Mouse (Mus musculus) limb, embryonic 11.5 days (tissue): ENCODE results near the gene Txndc17. TPM values are rescaled to one million over a fixed set of nuclear protein-coding genes. Genes with fewer than 3 reads are reported as not detected.
A peak's percentile ranks its signal among the peaks of the same experiment; 100 is the strongest.
"Not testable (repeated sequence)": the region's sequence is repeated elsewhere in the genome, so short reads cannot be mapped to it uniquely, and the experiment has no call there.

Experiments
- ATAC-seq: fragments of 200-750 bp; cut with Nextera tagmentation; 2 replicates; pipeline ENCODE4 v1.8.0; 2017; ENCODE audit warnings: low read depth; ENCODE audit not compliant: insufficient number of reproducible peaks, low FRiP score, low TSS enrichment
- DNase-seq: peaks from one replicate; pipeline ENCODE4 v3.0.0-alpha.2; 2015; ENCODE audit warnings: low spot score
- H3K27ac ChIP-seq: fragments of 300-500 bp; sonication (generic); replicated peaks from 2 replicates; pipeline ENCODE4 v1.5.1; 2014; ENCODE audit warnings: low read depth, mild to moderate bottlenecking, low read length
- H3K27me3 ChIP-seq: fragments of 300-500 bp; sonication (generic); 2 replicates; pipeline ENCODE4 v1.6.1; 2014; ENCODE audit warnings: mild to moderate bottlenecking, low read length, mixed read lengths; ENCODE audit not compliant: control insufficient read depth, insufficient read depth
- H3K36me3 ChIP-seq: fragments of 300-500 bp; sonication (generic); 2 replicates; pipeline ENCODE4 v1.6.1; 2014; ENCODE audit warnings: mild to moderate bottlenecking, low read length, moderate library complexity, mixed read lengths; ENCODE audit not compliant: control insufficient read depth, insufficient read depth
- H3K4me1 ChIP-seq: fragments of 300-500 bp; sonication (generic); 2 replicates; pipeline ENCODE4 v1.6.1; 2014; ENCODE audit warnings: low read length, mixed read lengths; ENCODE audit not compliant: control insufficient read depth, insufficient read depth
- H3K4me2 ChIP-seq: fragments of 300-500 bp; sonication (generic); 2 replicates; pipeline ENCODE4 v1.6.1; 2014; ENCODE audit warnings: low read depth, mild to moderate bottlenecking, moderate library complexity; ENCODE audit not compliant: severe bottlenecking
- H3K4me3 ChIP-seq: fragments of 300-500 bp; sonication (generic); 2 replicates; pipeline ENCODE4 v1.5.1; 2014; ENCODE audit warnings: low read depth, low read length
- H3K9ac ChIP-seq: fragments of 300-500 bp; sonication (generic); 2 replicates; pipeline ENCODE4 v1.6.1; 2014; ENCODE audit warnings: mild to moderate bottlenecking, low read length
- H3K9me3 ChIP-seq: fragments of 300-500 bp; sonication (generic); 2 replicates; pipeline ENCODE4 v1.6.1; 2016; ENCODE audit warnings: low read length; ENCODE audit not compliant: control insufficient read depth
- WGBS: fragments of 180-500 bp; shearing (Covaris S2); extraction: QIAGEN DNeasy Blood & Tissue Kit; methylation state at CpG from one replicate; pipeline ENCODE4 v1.1.7; 2014; 5-methylcytosine and 5-hydroxymethylcytosine counted together
- polyA plus RNA-seq: library from polyadenylated mRNA; unstranded; fragments of >200 nt; fragmentation: Nextera tagmentation; extraction: Ambion mirVana; gene quantifications from 2 replicates; pipeline ENCODE4 v1.2.1, GENCODE M21; 2014

Txndc17 gene
- polyA plus RNA-seq: 184 and 188 TPM in 2 replicates

DNA sequence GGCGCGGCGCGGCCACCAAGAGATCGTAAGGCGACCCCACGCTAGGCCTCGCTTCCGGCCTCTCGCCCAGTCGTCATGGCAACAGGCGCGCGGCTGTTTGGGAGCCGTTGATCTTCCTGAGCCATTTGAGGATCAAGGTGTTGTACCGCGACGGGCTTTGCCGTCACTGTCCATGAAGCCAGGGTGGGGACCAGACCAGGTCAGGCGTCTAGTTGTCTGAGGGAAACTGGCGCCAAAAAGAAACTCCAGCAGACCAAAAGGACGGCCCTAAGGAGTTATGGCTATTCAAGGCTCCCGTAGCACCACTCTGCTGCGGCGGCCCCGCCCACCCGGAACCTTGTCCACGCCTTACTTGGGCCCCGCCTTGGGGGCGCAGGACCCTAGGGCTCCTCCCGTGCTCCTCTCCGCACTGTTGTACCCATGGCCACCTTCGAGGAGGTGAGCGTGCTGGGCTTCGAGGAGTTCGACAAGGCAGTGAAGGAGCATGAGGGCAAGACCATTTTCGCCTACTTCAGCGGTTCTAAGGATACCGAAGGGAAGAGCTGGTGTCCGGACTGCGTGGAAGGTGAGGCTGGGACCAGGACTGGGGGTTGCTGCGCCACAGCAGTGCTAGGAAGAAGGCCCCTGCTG, at the start of gene Txndc17, which contains the start of gene 4933427D14Rik:
Gene Txndc17 (plus strand): TSS at position 344 of the 630 bp plus-strand sequence.
Gene 4933427D14Rik (minus strand): TSS at position 256 of the 630 bp plus-strand sequence.
- DNase-seq (peak; percentile 90), ATAC-seq (peak; percentile 92)
- Histone ChIP-seq H3K9ac (peak within 1 kb of the TSS; percentile 84), H3K36me3 (peaks cover 5% of the 10 kb centered on the region; the same call in 1 of the 2 replicates), H3K4me2 (peak within 1 kb of the TSS; percentile 76), H3K27me3 (no peaks in the 10 kb centered on the region), H3K27ac (peak within 1 kb of the TSS; percentile 70), H3K4me1 (peaks cover 6% of the 10 kb centered on the region), H3K4me3 (peak within 1 kb of the TSS; percentile 79), H3K9me3 (no peaks in the 10 kb centered on the region)
- WGBS: under 1% methylated on average over 41 of the region's 42 CpGs

DNA sequence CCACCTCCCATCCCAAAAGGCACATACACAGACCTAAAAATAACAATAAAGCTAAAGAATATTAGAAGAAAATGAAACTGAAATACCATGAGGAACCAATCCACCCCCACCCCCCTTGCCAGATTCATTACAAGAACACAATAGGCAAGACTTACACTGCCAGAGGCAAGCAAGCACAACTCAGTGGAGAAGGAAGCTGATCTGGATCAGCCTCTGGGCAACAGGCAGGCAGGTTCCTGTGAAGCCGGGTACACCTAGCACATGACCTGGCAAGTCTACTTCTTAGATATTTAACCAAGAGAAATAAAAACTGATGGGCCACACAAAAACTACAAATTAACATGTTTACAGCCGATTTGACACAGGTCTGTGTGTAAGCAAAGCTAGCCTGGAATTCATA, 44.1 kb upstream of the Txndc17 start:
- Histone ChIP-seq H3K4me2 (no peak overlapping the region), H3K27ac (no peak overlapping the region), H3K9me3 (no peaks in the 10 kb centered on the region), H3K4me1 (no peaks in the 10 kb centered on the region), H3K4me3 (no peak overlapping the region), H3K27me3 (no peaks in the 10 kb centered on the region), H3K9ac (no peak overlapping the region), H3K36me3 (peaks cover 6% of the 10 kb centered on the region; the same call in 1 of the 2 replicates)
- ATAC-seq (no peak), DNase-seq (no peak)
- WGBS: 91% methylated on average over 2 of the region's 2 CpGs

DNA sequence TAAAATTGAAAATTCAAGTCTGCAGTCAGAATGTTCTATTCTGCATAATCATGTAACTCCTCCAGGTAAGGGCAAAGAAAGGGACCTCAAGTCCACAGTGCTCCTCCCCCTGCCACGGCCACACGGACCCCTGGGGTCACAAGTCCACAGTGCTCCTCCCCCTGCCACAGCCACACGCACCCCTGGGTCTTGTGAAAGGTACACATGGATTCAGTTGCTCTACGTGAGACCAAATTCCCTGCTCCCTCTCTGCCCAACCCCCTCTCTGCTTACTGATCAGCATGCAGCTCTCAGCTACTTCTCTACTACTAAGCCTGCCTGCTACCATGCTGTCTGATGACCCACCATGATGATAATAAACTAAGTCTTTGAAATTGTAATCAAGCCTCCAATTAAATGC, 37.5 kb upstream of the Txndc17 start:
- WGBS: 86% methylated on average over 4 of the region's 4 CpGs
- ATAC-seq (no peak), DNase-seq (no peak)
- no peak overlapping the region for H3K4me3 ChIP-seq
- H3K27ac ChIP-seq: no peak overlapping the region
- no peak overlapping the region for H3K9ac ChIP-seq
- no peaks in the 10 kb centered on the region for H3K4me1 ChIP-seq
- no peaks in the 10 kb centered on the region for H3K9me3 ChIP-seq
- no peak overlapping the region for H3K4me2 ChIP-seq
- H3K36me3 ChIP-seq: peaks cover 7% of the 10 kb centered on the region
- H3K27me3 ChIP-seq: no peaks in the 10 kb centered on the region

DNA sequence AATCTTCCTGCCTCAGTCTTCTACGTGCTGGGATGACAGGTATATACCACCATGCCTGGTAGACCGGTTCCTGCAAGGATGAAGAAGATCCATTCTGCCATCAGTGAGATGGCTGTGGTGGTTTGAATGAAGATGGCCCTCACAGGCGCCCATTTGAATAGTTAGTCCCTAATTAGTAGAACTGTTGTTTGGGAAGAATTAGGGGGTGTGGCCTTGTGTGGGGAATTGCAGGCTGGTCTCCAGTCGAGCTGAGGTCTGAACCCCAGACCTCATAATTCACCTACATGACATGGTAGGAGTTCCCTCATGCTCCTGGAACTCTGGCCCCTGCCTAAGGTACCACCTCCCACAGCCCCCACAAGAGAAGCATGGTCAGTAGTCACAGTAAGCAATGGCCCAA, 35.4 kb upstream of the Txndc17 start:
- WGBS: 62% methylated on average over 4 of the region's 4 CpGs
- H3K4me1 ChIP-seq, H3K27me3 ChIP-seq, H3K9ac ChIP-seq, H3K9me3 ChIP-seq, DNase-seq, H3K27ac ChIP-seq, H3K4me2 ChIP-seq, ATAC-seq, H3K4me3 ChIP-seq, H3K36me3 ChIP-seq: not testable (repeated sequence)

DNA sequence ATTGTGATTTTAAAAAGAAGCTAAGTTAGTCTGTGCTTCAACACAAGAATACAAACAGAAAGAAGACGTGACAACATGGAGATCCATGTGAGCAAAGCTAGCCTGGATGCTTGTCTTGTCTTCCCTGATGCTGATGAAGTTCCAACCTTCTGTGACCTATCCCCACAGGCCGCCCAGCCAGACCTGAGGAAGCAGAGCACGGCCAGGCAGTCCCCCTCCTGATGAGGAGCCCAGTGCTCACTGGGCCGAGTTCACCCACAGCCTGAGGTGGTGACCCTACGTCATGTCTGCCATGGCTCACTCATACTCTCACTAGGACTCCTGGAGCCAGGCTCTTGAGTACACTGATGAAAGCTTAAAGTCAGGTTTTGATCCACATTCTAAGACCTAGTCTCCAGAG, 33.8 kb upstream of the Txndc17 start:
- Histone ChIP-seq H3K4me1 (no peaks in the 10 kb centered on the region), H3K9me3 (no peaks in the 10 kb centered on the region), H3K4me2 (no peak overlapping the region), H3K4me3 (no peak overlapping the region), H3K36me3 (peaks cover 3% of the 10 kb centered on the region), H3K27me3 (no peaks in the 10 kb centered on the region), H3K9ac (no peak overlapping the region), H3K27ac (no peak overlapping the region)
- no peak for ATAC-seq
- DNase-seq: no peak
- 84% methylated on average over 5 of the region's 5 CpGs for WGBS

DNA sequence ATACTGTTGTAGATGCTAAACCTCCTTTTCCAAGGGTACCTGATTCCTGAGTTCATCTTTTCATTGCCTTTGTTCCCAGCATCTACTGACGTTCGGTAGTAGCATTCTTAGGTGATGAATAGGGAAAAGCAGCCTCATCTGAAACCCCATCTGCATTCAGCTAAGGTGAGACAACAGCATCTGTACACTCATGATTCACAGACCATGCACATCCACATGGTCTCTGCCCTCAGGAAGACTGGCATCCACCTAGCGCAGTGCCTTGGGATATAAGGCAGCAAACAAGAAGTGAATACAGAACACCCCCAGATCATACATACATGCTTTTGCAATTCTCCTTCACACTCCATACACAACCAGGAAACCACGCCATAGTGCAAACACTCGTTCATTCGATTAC, 32.6 kb upstream of the Txndc17 start:
- Histone ChIP-seq H3K9ac (no peak overlapping the region), H3K4me1 (no peaks in the 10 kb centered on the region), H3K27ac (no peak overlapping the region), H3K27me3 (no peaks in the 10 kb centered on the region), H3K36me3 (peaks cover 3% of the 10 kb centered on the region), H3K4me3 (no peak overlapping the region), H3K4me2 (no peak overlapping the region), H3K9me3 (no peaks in the 10 kb centered on the region)
- no peak for DNase-seq
- ATAC-seq: no peak
- WGBS: 95% methylated on average over 6 of the region's 6 CpGs

DNA sequence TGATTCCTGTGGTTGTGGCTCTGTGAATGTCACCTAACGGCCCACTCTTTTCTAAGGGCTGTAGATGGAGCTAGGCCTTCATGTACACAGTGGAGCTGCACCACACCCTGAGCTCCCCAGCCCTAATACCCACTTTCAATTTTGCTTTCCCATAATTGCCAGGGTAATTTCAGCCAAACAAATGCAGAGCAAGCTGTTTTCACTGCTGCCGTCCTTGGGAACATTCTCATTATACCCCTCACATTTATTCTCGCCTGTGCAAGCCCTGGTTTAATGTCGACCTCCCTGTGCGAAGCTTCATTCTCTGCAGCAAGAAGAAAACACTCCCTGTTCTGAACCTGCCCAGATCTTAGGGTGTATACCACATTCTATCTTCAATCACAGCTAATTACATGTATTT, 31.4 kb upstream of the Txndc17 start:
- 84% methylated on average over 5 of the region's 5 CpGs for WGBS
- H3K4me2 ChIP-seq: no peak overlapping the region
- H3K4me1 ChIP-seq: no peaks in the 10 kb centered on the region
- ATAC-seq: no peak
- H3K36me3 ChIP-seq: peaks cover 3% of the 10 kb centered on the region
- H3K4me3 ChIP-seq: no peak overlapping the region
- no peak overlapping the region for H3K27ac ChIP-seq
- no peak for DNase-seq
- no peak overlapping the region for H3K9ac ChIP-seq
- H3K27me3 ChIP-seq: no peaks in the 10 kb centered on the region
- no peaks in the 10 kb centered on the region for H3K9me3 ChIP-seq

DNA sequence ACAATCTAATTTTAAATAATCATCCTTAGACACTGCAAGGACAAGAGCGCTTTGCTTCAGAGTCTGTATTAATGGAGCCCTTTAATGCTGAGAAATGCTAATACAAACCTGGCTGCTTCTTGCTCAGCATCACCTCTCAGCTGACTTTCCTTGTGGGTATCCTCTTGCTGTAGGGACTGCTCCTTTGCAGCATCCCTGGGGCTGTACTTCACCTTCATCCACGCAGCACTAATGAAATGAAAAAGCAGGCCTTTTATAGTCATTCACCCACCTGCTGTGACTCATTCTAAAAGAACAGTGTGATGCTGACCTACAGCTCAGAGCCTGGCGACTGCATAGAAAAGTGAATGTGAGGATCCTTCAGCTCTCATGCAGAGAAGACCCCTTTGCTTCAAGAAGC, 30.8 kb upstream of the Txndc17 start:
- DNase-seq (no peak), ATAC-seq (no peak)
- Histone ChIP-seq H3K27ac (no peak overlapping the region), H3K4me3 (no peak overlapping the region), H3K27me3 (no peaks in the 10 kb centered on the region), H3K4me1 (no peaks in the 10 kb centered on the region), H3K9ac (no peak overlapping the region), H3K4me2 (no peak overlapping the region), H3K36me3 (peaks cover 3% of the 10 kb centered on the region), H3K9me3 (no peaks in the 10 kb centered on the region)
- WGBS: 62% methylated on average over 3 of the region's 3 CpGs

DNA sequence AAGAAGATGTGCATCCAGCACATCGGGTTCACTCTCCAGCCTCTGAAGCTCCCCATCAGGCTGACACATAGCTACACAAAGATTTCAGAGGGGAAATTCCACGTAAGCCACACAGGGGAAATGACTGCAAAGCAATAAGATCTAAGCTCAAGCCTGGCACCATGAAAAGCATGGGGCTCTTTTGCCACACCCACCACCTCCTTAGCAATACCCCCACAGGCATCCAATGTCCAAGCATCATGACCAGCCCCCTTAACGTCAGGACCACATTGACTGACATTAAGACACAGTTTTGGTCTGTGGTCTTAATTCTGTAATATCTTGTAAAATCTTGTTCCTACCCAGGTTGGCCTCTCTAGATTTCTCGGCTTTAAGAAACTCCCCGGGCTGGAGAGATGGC, 26.8 kb upstream of the Txndc17 start:
- Histone ChIP-seq H3K4me3 (no peak overlapping the region), H3K36me3 (no peaks in the 10 kb centered on the region; the same call in 1 of the 2 replicates), H3K27me3 (no peaks in the 10 kb centered on the region), H3K9me3 (no peaks in the 10 kb centered on the region), H3K27ac (no peak overlapping the region), H3K4me1 (no peaks in the 10 kb centered on the region), H3K4me2 (no peak overlapping the region), H3K9ac (no peak overlapping the region)
- 90% methylated on average over 5 of the region's 5 CpGs for WGBS
- DNase-seq (no peak), ATAC-seq (no peak)
